Mouse (Mus musculus): Measurements from ENCODE around the gene Myo10.

Gene Myo10

GRCm38 (mm10) chr15:25728501-25728900, 106.2 kb downstream of the Myo10 start:
- no peak for DNase-seq

DNA sequence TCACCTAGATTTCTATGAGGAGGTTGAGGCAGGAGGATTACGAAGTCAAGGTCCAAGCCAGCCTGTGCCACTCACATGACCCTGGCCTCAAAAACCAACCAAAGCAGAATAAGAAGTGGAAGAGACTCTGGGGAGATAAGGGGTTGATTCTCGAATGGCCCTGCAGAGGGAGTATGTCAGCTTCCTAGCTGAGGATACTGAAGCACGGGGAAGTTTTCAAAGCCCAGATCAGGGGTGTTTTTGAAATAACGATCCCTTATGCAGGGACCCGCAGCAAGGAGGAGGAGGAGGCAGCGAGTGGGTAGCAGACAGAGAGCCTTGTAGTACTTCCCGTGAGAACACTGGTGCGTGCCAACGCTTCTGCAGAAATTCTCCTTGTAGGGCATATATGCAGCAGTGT, 108.7 kb downstream of the Myo10 start:
- no peak for DNase-seq

DNA sequence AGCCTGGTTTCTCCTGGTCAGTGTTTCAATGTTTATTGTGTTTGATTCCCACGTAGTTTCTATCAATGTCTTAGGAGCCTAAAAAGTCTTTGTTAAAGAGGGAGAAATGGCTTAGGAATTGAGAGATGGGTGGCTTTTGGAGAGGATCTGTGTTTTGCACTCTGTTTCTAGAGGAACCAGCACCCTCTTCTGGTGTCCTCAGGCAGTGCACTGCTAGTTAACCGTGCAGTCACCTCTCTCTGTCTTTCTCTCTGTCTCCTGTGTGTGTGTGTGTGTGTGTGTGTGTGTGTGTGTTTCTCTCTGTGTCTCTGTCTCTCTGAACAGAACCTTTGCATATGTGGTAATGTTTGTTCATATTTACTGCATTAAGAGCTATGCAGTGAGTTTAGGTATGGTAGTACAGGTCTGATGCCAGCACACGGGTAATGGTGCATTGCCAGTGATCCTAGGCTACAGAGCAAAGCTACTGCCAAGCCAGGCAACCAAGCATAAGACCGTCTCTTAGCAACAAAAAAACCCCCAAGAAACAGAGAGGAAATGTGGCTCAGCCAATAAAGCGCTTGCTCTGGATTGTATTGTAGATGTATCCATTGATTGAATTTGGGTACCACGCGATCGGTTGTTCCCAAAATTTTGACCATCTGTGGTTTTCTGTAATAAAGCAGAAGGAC, 110.6 kb downstream of the Myo10 start:
- peak; percentile 39 for DNase-seq

GRCm38 (mm10) chr15:25733739-25734430, 111.6 kb downstream of the Myo10 start:
- no peak for DNase-seq

GRCm38 (mm10) chr15:25736531-25736930, 114.2 kb downstream of the Myo10 start:
- DNase-seq, result no peak

- DNase-seq, result no peak
Observed at GRCm38 (mm10) chr15:25740271-25740670, 117.9 kb downstream of the Myo10 start.

DNA sequence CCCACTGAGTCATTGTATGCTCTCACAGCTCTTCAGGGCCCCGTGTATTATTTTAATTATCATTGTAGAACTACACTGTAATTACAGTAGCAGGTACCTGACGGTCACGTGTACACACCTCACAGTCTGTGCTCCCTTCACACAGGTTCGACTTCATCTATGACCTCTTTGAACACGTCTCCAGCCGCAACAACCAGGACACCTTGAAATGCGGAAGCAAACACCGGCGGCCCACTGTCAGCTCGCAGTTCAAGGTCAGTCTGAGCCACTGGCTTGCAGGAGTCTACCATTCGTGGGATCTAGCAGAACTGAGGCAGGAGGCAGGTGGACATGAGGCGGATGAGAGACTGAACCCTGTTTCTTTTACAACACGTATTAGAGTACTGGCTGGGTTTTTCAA, 119.9 kb downstream of the Myo10 start:
- no peak for DNase-seq

DNA sequence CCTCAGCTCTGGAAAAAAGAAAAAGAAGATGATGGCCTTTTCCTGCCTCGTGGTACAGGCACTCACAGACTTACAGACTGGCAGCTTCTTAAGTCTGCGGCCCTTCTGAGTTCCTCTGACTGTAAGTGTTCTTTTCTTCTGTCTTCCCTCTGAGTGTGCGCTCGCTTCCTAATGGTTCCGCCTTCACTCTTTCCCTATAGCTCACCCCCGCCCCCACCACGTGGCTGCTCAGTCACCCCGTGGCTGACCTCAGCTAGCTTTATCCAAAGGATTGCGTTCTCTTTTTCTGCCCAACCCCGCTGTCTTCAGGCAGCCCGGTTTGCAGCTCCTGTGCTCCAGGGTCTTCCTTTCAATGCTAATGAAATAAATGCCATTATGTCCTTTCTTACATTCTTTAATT, 129.2 kb downstream of the Myo10 start:
- DNase-seq, result no peak

GRCm38 (mm10) chr15:25752597-25752996, 130.3 kb downstream of the Myo10 start:
- DNase-seq, result no peak

GRCm38 (mm10) chr15:25753003-25753402, 130.7 kb downstream of the Myo10 start:
- DNase-seq, result no peak

DNA sequence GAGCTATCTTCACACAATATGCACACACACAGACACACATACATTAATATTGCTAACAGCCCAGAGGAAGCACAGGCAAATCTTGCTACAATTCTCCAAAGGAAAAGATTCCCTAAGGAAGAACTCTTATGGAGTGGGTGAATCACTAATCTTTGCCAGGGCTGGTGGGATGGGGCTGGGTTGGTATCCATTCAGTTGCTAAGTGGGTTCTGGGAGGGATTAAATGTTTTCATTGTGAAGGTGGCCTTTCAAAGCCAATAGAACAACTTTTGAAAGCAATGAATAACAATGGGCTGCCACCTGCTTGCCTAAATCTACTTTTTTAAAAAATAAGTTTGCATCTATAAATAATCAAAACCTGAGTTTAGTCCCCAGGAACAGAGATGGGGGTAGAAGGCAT, 131.6 kb downstream of the Myo10 start:
- DNase-seq, result no peak

DNA sequence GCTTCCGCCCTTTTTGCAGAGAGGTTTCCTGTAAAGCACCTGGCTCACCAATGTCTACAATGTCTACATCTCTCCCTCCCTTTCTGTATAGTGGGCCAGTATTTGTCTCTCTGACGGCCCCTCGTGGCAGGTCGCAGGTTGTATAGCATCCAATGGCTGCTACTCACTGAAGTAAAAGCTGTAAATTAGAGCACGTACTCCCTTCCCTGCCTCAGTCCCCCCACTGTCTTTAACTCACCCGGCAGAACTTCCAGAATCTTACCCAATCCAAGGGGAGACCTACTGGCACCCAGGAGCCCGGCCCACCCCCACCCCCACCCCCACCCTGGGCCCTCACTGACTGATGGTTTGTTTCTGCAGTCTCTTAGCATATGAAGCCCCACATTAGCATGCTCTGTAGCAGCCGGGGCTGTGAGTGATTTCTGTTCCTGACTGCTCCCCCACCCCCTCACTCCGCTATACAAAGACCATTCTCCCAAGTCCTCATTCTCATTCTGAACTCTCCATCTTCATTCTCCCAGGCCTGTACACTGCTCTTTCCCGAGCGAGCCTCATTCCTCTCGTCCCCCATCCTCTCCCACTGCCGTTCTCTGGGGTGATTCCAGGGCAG, 132.1 kb downstream of the Myo10 start:
- no peak for DNase-seq

DNA sequence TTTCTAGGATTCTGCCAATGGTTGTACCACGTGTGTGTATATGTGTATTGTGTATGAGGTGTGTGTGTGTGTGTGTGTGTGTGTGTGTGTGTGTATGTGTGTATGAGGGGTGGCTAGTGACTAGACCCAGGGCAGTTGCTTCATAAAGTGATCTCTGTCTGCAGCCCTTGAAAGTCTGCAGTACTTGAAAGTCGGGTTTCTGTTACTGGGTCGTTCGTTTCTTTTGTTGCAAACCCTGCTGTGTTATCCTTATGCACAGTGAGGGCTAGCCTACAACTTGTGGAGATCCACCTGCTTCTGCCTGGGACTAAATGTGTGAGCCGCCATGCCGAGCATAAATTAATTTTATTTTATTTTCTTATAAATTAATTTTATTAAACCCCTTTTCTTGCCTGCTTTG, 133.2 kb downstream of the Myo10 start:
- no peak for DNase-seq

DNA sequence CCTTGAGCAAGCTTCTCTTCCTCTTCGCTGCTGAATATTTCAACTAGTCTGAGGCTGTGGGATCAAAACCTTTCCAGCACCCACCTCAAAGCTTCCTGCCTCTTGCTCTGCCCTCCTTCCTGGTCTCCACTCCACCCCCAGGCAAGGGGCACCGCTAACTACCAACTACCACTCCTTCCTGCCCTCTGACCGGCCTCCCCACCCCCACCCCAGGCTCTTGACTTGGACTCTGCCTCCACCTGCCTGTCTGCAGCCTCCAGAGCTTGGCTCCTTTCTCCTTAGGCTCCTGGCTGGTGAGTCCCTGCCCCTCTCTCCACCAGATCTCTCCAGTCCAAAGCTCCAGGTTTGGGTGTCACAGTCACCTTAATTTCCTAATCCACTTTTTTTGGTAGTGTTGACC, 133.7 kb downstream of the Myo10 start:
- DNase-seq, result no peak

DNA sequence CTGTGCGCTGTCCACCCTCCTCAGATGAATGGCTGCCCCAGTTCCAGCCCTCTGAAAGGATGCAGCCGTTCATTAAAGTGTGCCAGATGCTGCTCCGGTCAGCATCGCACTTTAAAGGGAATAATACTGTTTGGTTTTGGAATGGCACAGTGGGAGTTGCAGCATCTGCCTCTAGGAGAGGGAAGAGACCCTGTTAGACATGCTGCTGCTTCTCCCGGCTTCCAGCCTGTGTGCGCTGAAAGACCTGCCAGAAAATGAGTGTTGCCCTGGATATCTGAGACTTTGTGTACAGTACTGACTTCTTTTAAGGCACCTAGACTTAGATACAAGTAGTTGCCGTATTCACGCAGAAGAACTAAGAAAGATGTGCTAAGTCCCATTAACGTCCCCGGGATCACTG, 135.7 kb downstream of the Myo10 start:
- no peak for DNase-seq

GRCm38 (mm10) chr15:25758500-25759086, 136.3 kb downstream of the Myo10 start:
- DNase-seq, result peak; percentile 78

DNA sequence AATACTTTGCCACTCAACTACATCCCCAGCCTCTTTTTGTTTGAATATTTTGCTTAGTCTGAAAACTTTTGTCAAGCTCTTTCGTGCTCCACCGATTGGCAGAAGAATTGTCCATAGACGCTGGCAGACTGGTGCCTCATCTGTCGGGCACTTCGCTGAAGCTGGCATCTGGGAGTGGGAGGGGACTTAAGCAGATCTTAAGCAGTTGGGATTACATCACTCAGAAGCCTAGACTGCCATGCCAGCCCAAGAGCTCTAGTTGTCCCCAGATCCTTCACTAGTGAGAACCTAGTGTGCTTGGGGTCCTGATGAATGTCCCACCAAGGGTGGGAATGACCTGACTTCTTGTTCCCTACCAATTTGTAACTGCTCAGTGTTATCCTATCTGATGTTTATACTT, 138.0 kb downstream of the Myo10 start:
- peak; percentile 18 for DNase-seq

DNA sequence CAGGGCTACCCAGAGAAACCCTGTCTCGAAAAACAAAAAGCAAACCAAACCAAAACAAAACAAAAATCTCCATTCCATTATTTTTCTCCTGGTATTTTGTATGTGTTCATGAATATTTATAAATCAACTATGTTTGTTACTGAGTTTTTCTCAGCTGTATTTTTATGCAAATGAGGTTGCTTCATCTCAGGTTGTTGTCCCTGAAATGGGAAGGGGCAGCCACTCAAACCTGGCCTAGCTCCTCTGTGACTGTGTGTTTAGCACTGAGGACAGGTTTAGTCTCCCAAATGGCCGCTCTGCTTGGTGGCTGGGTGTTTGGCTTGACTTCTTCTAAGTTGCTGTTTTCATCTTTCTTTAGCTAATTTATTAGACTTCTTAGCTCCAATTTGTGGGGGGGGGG, 138.7 kb downstream of the Myo10 start:
- no peak for DNase-seq

GRCm38 (mm10) chr15:25761800-25762211, 139.5 kb downstream of the Myo10 start:
- no peak for DNase-seq

DNA sequence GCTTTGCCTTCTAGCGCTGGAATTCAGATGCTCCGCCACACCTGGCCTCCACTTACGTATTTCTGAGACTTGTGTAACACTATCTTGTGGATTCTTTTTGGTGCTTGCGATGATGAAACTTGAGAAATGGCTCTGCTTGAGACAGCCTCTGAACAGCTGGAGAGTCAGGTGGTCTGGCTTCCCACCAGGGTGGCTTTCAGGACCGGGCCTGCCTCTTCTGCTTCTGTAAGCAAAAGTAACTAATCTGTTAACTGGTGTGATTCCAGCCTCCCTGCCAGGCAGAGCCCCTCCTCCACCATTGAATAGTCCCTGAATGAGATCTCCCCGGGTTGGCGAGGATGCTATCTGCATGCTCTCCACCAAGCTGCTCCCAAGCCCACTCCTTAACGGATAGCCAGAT, 140.0 kb downstream of the Myo10 start:
- peak; percentile 14 for DNase-seq

DNA sequence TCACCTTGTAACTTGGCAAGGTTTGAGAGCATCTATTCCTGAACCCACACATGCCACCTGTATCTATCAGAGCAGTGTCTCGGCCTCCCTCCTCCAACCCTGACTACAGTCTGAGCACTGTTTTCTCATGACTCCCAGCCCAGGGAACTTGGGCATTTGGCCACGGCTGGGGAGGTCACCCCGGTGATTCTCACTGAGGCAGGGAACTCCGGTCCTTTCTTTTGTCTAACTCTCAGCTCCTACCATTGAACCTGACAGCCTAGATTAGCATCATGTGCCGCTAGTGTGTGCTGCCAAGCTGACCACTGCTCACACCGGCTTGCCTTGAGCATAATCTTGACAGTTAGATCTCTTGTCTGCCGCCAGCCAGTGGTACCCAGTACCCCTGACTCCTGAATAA, 140.8 kb downstream of the Myo10 start:
- DNase-seq, result no peak

GRCm38 (mm10) chr15:25764653-25765352, 142.5 kb downstream of the Myo10 start:
- DNase-seq, result peak; percentile 18

GRCm38 (mm10) chr15:25767777-25768176, 145.5 kb downstream of the Myo10 start:
- DNase-seq, result peak; percentile 19

Measured in lung, postnatal 14 days (tissue).